11 mouse cellular contexts compared by ENCODE assay signal in genomic region chr11:53805786-53806185, GRCm38 (mm10). TPM values are rescaled to one million over a fixed set of nuclear protein-coding genes. Genes with fewer than 3 reads are reported as not detected.
DNase-seq lines count a peak whose midpoint lies in the region; ATAC-seq and TF ChIP-seq lines count a peak whose summit lies in the region.
"Had no signal": no experiment of that assay in that cellular context is flagged by ENCODE, and none has a peak within 500 bp of the region (broad histone marks: within the 10 kb centered on the region; RNA-seq: fewer than 3 reads in every experiment).

No protein-coding gene starts in this region.

- 70% methylated on average over 9 of the region's 9 CpGs for WGBS in intestine, embryonic 16.5 days
- 76% methylated on average over 9 of the region's 9 CpGs for WGBS in intestine, embryonic 15.5 days
- WGBS in midbrain, embryonic 16.5 days, result 80% methylated on average over 9 of the region's 9 CpGs

- H3K9ac ChIP-seq in intestine, embryonic 16.5 days (ENCODE audit: low read depth, low read length), result peak overlapping the region; percentile 20; the same call in 1 of the 2 replicates
- no peak overlapping the region for H3K9ac ChIP-seq in intestine, embryonic 15.5 days
- H3K9ac ChIP-seq in midbrain, embryonic 16.5 days (ENCODE audit: low read depth, low read length), result no peak overlapping the region
- H3K9ac ChIP-seq: liver, embryonic 14.5 days had no signal

- no peak for ATAC-seq in intestine, embryonic 16.5 days
- no peak for ATAC-seq in intestine, embryonic 15.5 days
- ATAC-seq in megakaryocyte, adult 5-6 weeks (ENCODE audit: poor library complexity, severe bottlenecking), result peak; percentile 82
- no peak for ATAC-seq in midbrain, embryonic 16.5 days

- H3K4me1 ChIP-seq in intestine, embryonic 16.5 days (ENCODE audit: control insufficient read depth, insufficient read depth, low read length), result peaks cover 24% of the 10 kb centered on the region
- H3K4me1 ChIP-seq in intestine, embryonic 15.5 days (replicated peaks), result peaks cover 25% of the 10 kb centered on the region
- no peaks in the 10 kb centered on the region for H3K4me1 ChIP-seq in midbrain, embryonic 16.5 days (ENCODE audit: control insufficient read depth, insufficient read depth, low read length)

- no peaks in the 10 kb centered on the region for H3K36me3 ChIP-seq in intestine, embryonic 16.5 days (ENCODE audit: control insufficient read depth, insufficient read depth, low read length)
- no peaks in the 10 kb centered on the region for H3K36me3 ChIP-seq in intestine, embryonic 15.5 days
- H3K36me3 ChIP-seq in midbrain, embryonic 16.5 days (ENCODE audit: control insufficient read depth, insufficient read depth, low read length), result no peaks in the 10 kb centered on the region

- H3K27me3 ChIP-seq in intestine, embryonic 16.5 days (replicated peaks; ENCODE audit: control insufficient read depth, insufficient read depth, low read length), result no peaks in the 10 kb centered on the region
- H3K27me3 ChIP-seq in intestine, embryonic 15.5 days (replicated peaks), result no peaks in the 10 kb centered on the region
- H3K27me3 ChIP-seq in midbrain, embryonic 16.5 days (ENCODE audit: control insufficient read depth, insufficient read depth, low read depth, low read length), result no peaks in the 10 kb centered on the region

- no peaks in the 10 kb centered on the region for H3K9me3 ChIP-seq in intestine, embryonic 16.5 days (ENCODE audit: control insufficient read depth, low read length)
- no peaks in the 10 kb centered on the region for H3K9me3 ChIP-seq in intestine, embryonic 15.5 days
- H3K9me3 ChIP-seq in midbrain, embryonic 16.5 days (replicated peaks; ENCODE audit: control insufficient read depth, low read length, poor library complexity, severe bottlenecking), result no peaks in the 10 kb centered on the region

- no peak overlapping the region for H3K27ac ChIP-seq in intestine, embryonic 16.5 days (ENCODE audit: low read length)
- H3K27ac ChIP-seq in intestine, embryonic 15.5 days, result no peak overlapping the region
- H3K27ac ChIP-seq in midbrain, embryonic 16.5 days (ENCODE audit: low read length), result no peak overlapping the region
- no peak overlapping the region for H3K27ac ChIP-seq in left cerebral cortex, adult 2 months
- H3K27ac ChIP-seq: liver, embryonic 14.5 days had no signal

- TF ChIP-seq CTCF in left cerebral cortex, adult 2 months (IDR thresholded peaks at IDR 0.05), result no peak

- intact Hi-C loops in heart, postnatal 14 days (cut with DNase I), result no loop called here
- intact Hi-C loops in left cerebral cortex, adult 2 months (cut with DNase I), result no loop called here

- no peak overlapping the region for H3K4me2 ChIP-seq in intestine, embryonic 16.5 days (ENCODE audit: low read depth, low read length)
- no peak overlapping the region for H3K4me2 ChIP-seq in intestine, embryonic 15.5 days (replicated peaks)
- no peak overlapping the region for H3K4me2 ChIP-seq in midbrain, embryonic 16.5 days (ENCODE audit: low read length)

- DNase-seq in adrenal gland, postnatal 10 days, result peak; percentile 75
- peak; percentile 60 to 66 for DNase-seq in heart, postnatal 14 days
- DNase-seq in left cerebral cortex, adult 2 months (ENCODE audit: extremely low spot score in 1 of 2, low spot score in 2 of 2), result no peak
- DNase-seq in frontal cortex, adult 2 months (ENCODE audit: extremely low spot score in 1 of 2, low spot score in 1 of 2), result no peak

- H3K4me3 ChIP-seq in intestine, embryonic 16.5 days (ENCODE audit: low read length), result no peak overlapping the region
- H3K4me3 ChIP-seq in intestine, embryonic 15.5 days (replicated peaks), result no peak overlapping the region
- no peak overlapping the region for H3K4me3 ChIP-seq in midbrain, embryonic 16.5 days (ENCODE audit: low read depth, low read length)
- H3K4me3 ChIP-seq in left cerebral cortex, adult 2 months, result no peak overlapping the region

RNA-seq across cellular contexts. Expression of gene Gm17334, which starts 32.8 kb away (rescaled TPM):
- 0.34 and 0.81 TPM in 2 replicates for polyA plus RNA-seq in intestine, embryonic 16.5 days (2015; fragmentation: Nextera tagmentation; extraction: Ambion mirVana)
- polyA plus RNA-seq in intestine, embryonic 15.5 days (2015; fragmentation: Nextera tagmentation; extraction: Ambion mirVana), result 0.26 and 0.32 TPM in 2 replicates
- 1 to 10 TPM in 1 of 2 experiments, not detected in 1; 1.2 TPM for total RNA-seq in adrenal gland, postnatal 10 days (2021)
- total RNA-seq in heart, postnatal 14 days (2021), result not detected
- not detected in 2 replicates for total RNA-seq in megakaryocyte, adult 5-6 weeks (2015)
- total RNA-seq in megakaryocyte, adult 5-6 weeks (2017), result not detected in 2 replicates
- polyA plus RNA-seq in midbrain, embryonic 16.5 days (2015; fragmentation: Nextera tagmentation; extraction: Ambion mirVana), result not detected in 2 replicates
- 1 to 10 TPM in 1 of 2 experiments, under 1 TPM in 1; 0.52 to 1.1 TPM for total RNA-seq in left cerebral cortex, adult 2 months (2021)
- 0.64 and 1.3 TPM in 2 replicates for polyA plus RNA-seq in frontal cortex, adult 2 months (2012; rRNA removed)
- polyA plus RNA-seq: brain, embryonic 14.5 days; liver, embryonic 14.5 days; neural tube, embryonic 14.5 days had no signal

RNA-seq across cellular contexts. Expression of gene Irf1, which starts 36.0 kb away (rescaled TPM):
- 52.9 and 58.7 TPM in 2 replicates for polyA plus RNA-seq in intestine, embryonic 16.5 days (2015; fragmentation: Nextera tagmentation; extraction: Ambion mirVana)
- 43.5 and 45.9 TPM in 2 replicates for polyA plus RNA-seq in intestine, embryonic 15.5 days (2015; fragmentation: Nextera tagmentation; extraction: Ambion mirVana)
- 10 to 100 TPM; 20.0 to 36.7 TPM for total RNA-seq in adrenal gland, postnatal 10 days (2021)
- 10 to 100 TPM; 18.4 to 19.5 TPM for total RNA-seq in heart, postnatal 14 days (2021)
- total RNA-seq in megakaryocyte, adult 5-6 weeks (2015), result 37.2 and 38.5 TPM in 2 replicates
- total RNA-seq in megakaryocyte, adult 5-6 weeks (2017), result 78.4 and 93.1 TPM in 2 replicates
- 2.0 and 2.2 TPM in 2 replicates for polyA plus RNA-seq in midbrain, embryonic 16.5 days (2015; fragmentation: Nextera tagmentation; extraction: Ambion mirVana)
- total RNA-seq in left cerebral cortex, adult 2 months (2021), result 1 to 10 TPM; 6.6 to 8.2 TPM
- polyA plus RNA-seq in frontal cortex, adult 2 months (2012; rRNA removed), result 11.8 and 14.1 TPM in 2 replicates

RNA-seq across cellular contexts. Expression of gene Gm12216, which starts 53.3 kb away (rescaled TPM):
- polyA plus RNA-seq in intestine, embryonic 16.5 days (2015; fragmentation: Nextera tagmentation; extraction: Ambion mirVana), result 1.7 and 2.4 TPM in 2 replicates
- polyA plus RNA-seq in intestine, embryonic 15.5 days (2015; fragmentation: Nextera tagmentation; extraction: Ambion mirVana), result 1.2 and 1.7 TPM in 2 replicates
- 1 to 10 TPM; 5.7 to 7.9 TPM for total RNA-seq in adrenal gland, postnatal 10 days (2021)
- 1 to 10 TPM; 2.0 to 3.6 TPM for total RNA-seq in heart, postnatal 14 days (2021)
- 0.25 and 0.84 TPM in 2 replicates for total RNA-seq in megakaryocyte, adult 5-6 weeks (2015)
- 0.70 TPM in 1 of 2 replicates, not detected in the other for total RNA-seq in megakaryocyte, adult 5-6 weeks (2017)
- 0.31 and 0.39 TPM in 2 replicates for polyA plus RNA-seq in midbrain, embryonic 16.5 days (2015; fragmentation: Nextera tagmentation; extraction: Ambion mirVana)
- total RNA-seq in left cerebral cortex, adult 2 months (2021), result 1 to 10 TPM; 3.0 to 5.9 TPM
- polyA plus RNA-seq in frontal cortex, adult 2 months (2012; rRNA removed), result 3.0 and 3.2 TPM in 2 replicates

Comparison
In these comparisons a context has a peak if more than half of its experiments do, and no peak if none do; other contexts are left out.
1. DNase-seq: peak in adrenal gland, postnatal 10 days (single experiment) and heart, postnatal 14 days (2 of 2); none in left cerebral cortex, adult 2 months (0 of 2) and frontal cortex, adult 2 months (0 of 2).